Mouse (Mus musculus) liver, embryonic 15.5 days (tissue): Measurements from ENCODE around the gene Tango2. TPM values are rescaled to one million over a fixed set of nuclear protein-coding genes. Genes with fewer than 3 reads are reported as not detected.

ENCODE experiments used
- ATAC-seq: fragments of 200-750 bp; cut with Nextera tagmentation; 2 replicates; pipeline ENCODE4 v1.8.0; 2017; ENCODE audit warnings: moderate number of reproducible peaks, mild to moderate bottlenecking, moderate library complexity; ENCODE audit not compliant: insufficient read depth
- H3K27ac ChIP-seq: fragments of 300-500 bp; sonication (generic); replicated peaks from 2 replicates; pipeline ENCODE4 v1.5.1; 2015; ENCODE audit warnings: mild to moderate bottlenecking, inconsistent platforms
- H3K27me3 ChIP-seq: fragments of 300-500 bp; sonication (generic); 2 replicates; pipeline ENCODE4 v1.6.1; 2015; ENCODE audit warnings: mild to moderate bottlenecking, inconsistent platforms
- H3K36me3 ChIP-seq: fragments of 300-500 bp; sonication (generic); replicated peaks from 2 replicates; pipeline ENCODE4 v1.6.1; 2015; ENCODE audit warnings: moderate library complexity, mild to moderate bottlenecking, inconsistent platforms
- H3K4me1 ChIP-seq: fragments of 300-500 bp; sonication (generic); replicated peaks from 2 replicates; pipeline ENCODE4 v1.6.1; 2015; ENCODE audit warnings: inconsistent platforms
- H3K4me2 ChIP-seq: fragments of 300-500 bp; sonication (generic); 2 replicates; pipeline ENCODE4 v1.6.1; 2015; ENCODE audit warnings: moderate library complexity, mild to moderate bottlenecking, inconsistent platforms
- H3K4me3 ChIP-seq: fragments of 300-500 bp; sonication (generic); replicated peaks from 2 replicates; pipeline ENCODE4 v1.5.1; 2015; ENCODE audit warnings: mild to moderate bottlenecking, inconsistent platforms
- H3K9ac ChIP-seq: fragments of 300-500 bp; sonication (generic); 2 replicates; pipeline ENCODE4 v1.6.1; 2015; ENCODE audit warnings: moderate library complexity, mild to moderate bottlenecking, inconsistent platforms
- H3K9me3 ChIP-seq: fragments of 300-500 bp; sonication (generic); replicated peaks from 2 replicates; pipeline ENCODE4 v1.6.1; 2016; ENCODE audit warnings: inconsistent platforms
- WGBS: fragments of 180-500 bp; shearing (Covaris S2); methylation state at CpG from one replicate; pipeline ENCODE4 v1.1.7; 2015; ENCODE audit warnings: mixed read lengths; ENCODE audit not compliant: insufficient replicate concordance; 5-methylcytosine and 5-hydroxymethylcytosine counted together
- polyA plus RNA-seq: library from polyadenylated mRNA; unstranded; fragments of >200 nt; fragmentation: Nextera tagmentation; extraction: Ambion mirVana; gene quantifications from 2 replicates; pipeline ENCODE4 v1.2.1, GENCODE M21; 2015

Gene Tango2
- polyA plus RNA-seq, 1 experiment from 2014 or later: 56.5 TPM

DNA sequence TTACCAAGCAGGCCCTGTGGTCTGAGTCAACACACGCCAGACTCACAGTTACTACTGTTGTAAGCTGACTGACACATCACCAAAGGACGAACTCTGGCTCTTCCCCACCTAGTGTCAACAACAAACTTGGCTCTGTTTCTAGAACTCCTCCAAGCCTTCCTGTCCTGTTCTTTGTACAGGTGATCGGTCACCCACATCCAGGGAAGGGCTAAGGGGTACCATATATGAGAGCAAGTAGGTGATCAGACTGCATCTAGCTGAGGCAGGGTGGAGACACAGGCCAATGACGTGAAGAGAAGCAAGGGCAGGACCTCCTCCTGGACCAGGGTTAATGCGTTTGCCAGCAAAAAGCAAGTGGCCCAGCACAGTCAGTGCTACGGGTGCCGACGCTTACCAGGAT is 6.3 kb downstream of the Tango2 start:
- WGBS: 38% methylated on average over 8 of the region's 8 CpGs
- peaks cover 11% of the 10 kb centered on the region for H3K27me3 ChIP-seq
- peak; percentile 33 for ATAC-seq
- no peaks in the 10 kb centered on the region for H3K9me3 ChIP-seq
- H3K36me3 ChIP-seq: peaks cover 30% of the 10 kb centered on the region
- peak overlapping the region; percentile 83 for H3K4me2 ChIP-seq
- H3K4me1 ChIP-seq: peaks cover 58% of the 10 kb centered on the region
- H3K4me3 ChIP-seq: peak overlapping the region; percentile 77
- peak overlapping the region; percentile 83 for H3K27ac ChIP-seq
- peak overlapping the region; percentile 76 for H3K9ac ChIP-seq

GRCm38 (mm10) chr16:18339866-18340265 is 8.0 kb downstream of the Tango2 start:
- H3K4me2 ChIP-seq: no peak overlapping the region
- H3K4me3 ChIP-seq: no peak overlapping the region
- H3K9ac ChIP-seq: no peak overlapping the region
- H3K36me3 ChIP-seq: peaks cover 46% of the 10 kb centered on the region
- H3K27ac ChIP-seq: peak overlapping the region; percentile 42; the same call in 1 of the 2 replicates
- H3K4me1 ChIP-seq: peaks cover 53% of the 10 kb centered on the region
- no peak for ATAC-seq
- 81% methylated on average over 1 of the region's 1 CpGs for WGBS
- H3K9me3 ChIP-seq: no peaks in the 10 kb centered on the region
- H3K27me3 ChIP-seq: no peaks in the 10 kb centered on the region

DNA sequence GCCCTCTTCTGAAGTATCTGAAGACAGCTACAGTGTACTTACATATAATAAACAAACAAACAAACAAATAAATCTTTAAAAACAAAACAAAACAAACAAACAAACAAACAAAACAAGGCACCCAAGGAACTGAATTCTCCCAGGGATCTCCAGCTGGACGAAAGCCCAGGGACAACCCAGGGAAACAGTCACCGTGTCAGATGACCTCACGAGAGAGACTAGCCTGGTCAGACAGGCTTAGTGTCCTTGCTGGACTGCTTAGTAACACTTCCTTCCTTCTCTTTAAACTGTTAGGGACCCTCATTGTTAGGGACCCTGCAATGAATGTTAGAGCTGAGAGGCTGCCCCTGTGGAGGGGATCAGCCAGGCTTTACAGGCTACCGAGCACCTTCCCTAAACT is 10.6 kb downstream of the Tango2 start:
- H3K4me2 ChIP-seq: no peak overlapping the region
- no peak overlapping the region for H3K27ac ChIP-seq
- WGBS: 80% methylated on average over 4 of the region's 4 CpGs
- H3K4me1 ChIP-seq: peaks cover 31% of the 10 kb centered on the region
- no peak for ATAC-seq
- no peak overlapping the region for H3K4me3 ChIP-seq
- no peaks in the 10 kb centered on the region for H3K27me3 ChIP-seq
- H3K36me3 ChIP-seq: peaks cover 68% of the 10 kb centered on the region
- H3K9me3 ChIP-seq: no peaks in the 10 kb centered on the region
- H3K9ac ChIP-seq: no peak overlapping the region

DNA sequence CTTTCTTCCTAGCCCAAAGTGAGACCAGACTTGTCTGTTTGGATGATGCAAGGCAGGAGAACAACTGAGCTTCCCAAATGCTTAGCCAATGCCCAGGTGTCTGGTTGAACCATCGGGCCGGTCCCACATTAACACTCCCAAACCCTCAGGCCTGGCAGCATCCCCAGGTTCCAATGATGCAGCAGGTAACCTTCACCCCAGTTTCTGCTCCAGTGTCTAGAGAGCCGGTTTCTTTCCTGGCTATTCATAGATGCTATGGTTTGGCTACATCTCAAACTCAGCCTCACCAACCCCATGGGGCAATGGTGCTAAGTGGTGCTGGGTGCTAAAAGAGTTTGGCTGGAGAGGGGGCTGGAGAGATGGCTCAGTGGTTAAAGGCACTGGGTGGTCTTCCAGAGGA is 11.9 kb downstream of the Tango2 start:
- H3K4me2 ChIP-seq: no peak overlapping the region
- H3K27ac ChIP-seq: no peak overlapping the region
- peaks cover 79% of the 10 kb centered on the region for H3K36me3 ChIP-seq
- 93% methylated on average over 3 of the region's 3 CpGs for WGBS
- no peaks in the 10 kb centered on the region for H3K27me3 ChIP-seq
- no peak overlapping the region for H3K9ac ChIP-seq
- H3K9me3 ChIP-seq: no peaks in the 10 kb centered on the region
- peaks cover 19% of the 10 kb centered on the region for H3K4me1 ChIP-seq
- no peak overlapping the region for H3K4me3 ChIP-seq
- no peak for ATAC-seq

- H3K9me3 ChIP-seq: no peaks in the 10 kb centered on the region
- 72% methylated on average over 3 of the region's 3 CpGs for WGBS
- ATAC-seq: no peak
- H3K27me3 ChIP-seq: no peaks in the 10 kb centered on the region
- no peak overlapping the region for H3K4me2 ChIP-seq
- peaks cover 81% of the 10 kb centered on the region for H3K36me3 ChIP-seq
- no peak overlapping the region for H3K4me3 ChIP-seq
- H3K4me1 ChIP-seq: 0 out of 2 replicates have a peak, but pooled peaks cover 4% of the 10 kb centered on the region
- H3K9ac ChIP-seq: no peak overlapping the region
- no peak overlapping the region for H3K27ac ChIP-seq
Measured at GRCm38 (mm10) chr16:18333976-18334375, 13.9 kb downstream of the Tango2 start.

DNA sequence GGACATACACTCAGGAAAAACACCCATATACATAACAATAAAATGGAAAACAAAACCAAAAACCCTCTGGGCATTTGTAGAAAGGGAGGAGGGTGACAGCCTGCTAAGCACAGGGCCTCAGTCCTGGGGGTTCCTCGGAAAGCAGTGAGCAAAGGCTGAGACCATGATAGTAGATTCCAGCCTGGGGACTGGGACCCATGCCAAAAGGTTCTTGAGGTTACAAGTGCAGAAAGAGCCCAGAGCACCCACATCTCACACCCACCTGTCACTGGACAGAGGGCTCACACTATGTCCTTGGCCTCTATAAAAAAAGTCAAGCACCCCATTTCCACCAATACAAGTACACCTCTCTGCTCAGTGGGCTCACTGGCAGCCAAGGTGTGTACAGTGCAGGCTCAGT is 19.4 kb downstream of the Tango2 start:
- no peak for ATAC-seq
- no peaks in the 10 kb centered on the region for H3K9me3 ChIP-seq
- WGBS: 96% methylated on average over 1 of the region's 1 CpGs

GRCm38 (mm10) chr16:18327936-18328335 is 20.0 kb downstream of the Tango2 start:
- Histone ChIP-seq H3K27ac (no peak overlapping the region), H3K9ac (no peak overlapping the region), H3K4me2 (no peak overlapping the region), H3K27me3 (no peaks in the 10 kb centered on the region), H3K4me3 (no peak overlapping the region), H3K4me1 (no peaks in the 10 kb centered on the region), H3K9me3 (no peaks in the 10 kb centered on the region), H3K36me3 (peaks cover 61% of the 10 kb centered on the region)
- no peak for ATAC-seq
- WGBS: 87% methylated on average over 9 of the region's 9 CpGs

More for the DNA sequence above, 19.4 kb downstream of the Tango2 start:
- H3K27ac ChIP-seq: no peak overlapping the region
- no peak overlapping the region for H3K4me2 ChIP-seq
- peaks cover 61% of the 10 kb centered on the region for H3K36me3 ChIP-seq
- H3K27me3 ChIP-seq: no peaks in the 10 kb centered on the region
- no peaks in the 10 kb centered on the region for H3K4me1 ChIP-seq
- H3K4me3 ChIP-seq: no peak overlapping the region
- no peak overlapping the region for H3K9ac ChIP-seq

- WGBS: 68% methylated on average over 4 of the region's 4 CpGs
- no peak overlapping the region for H3K4me3 ChIP-seq
- no peak overlapping the region for H3K27ac ChIP-seq
- no peak overlapping the region for H3K4me2 ChIP-seq
- H3K4me1 ChIP-seq: no peaks in the 10 kb centered on the region
- no peak for ATAC-seq
- H3K27me3 ChIP-seq: no peaks in the 10 kb centered on the region
- no peak overlapping the region for H3K9ac ChIP-seq
- H3K9me3 ChIP-seq: no peaks in the 10 kb centered on the region
- peaks cover 64% of the 10 kb centered on the region for H3K36me3 ChIP-seq
Measured at GRCm38 (mm10) chr16:18325741-18326140, 22.2 kb downstream of the Tango2 start.

DNA sequence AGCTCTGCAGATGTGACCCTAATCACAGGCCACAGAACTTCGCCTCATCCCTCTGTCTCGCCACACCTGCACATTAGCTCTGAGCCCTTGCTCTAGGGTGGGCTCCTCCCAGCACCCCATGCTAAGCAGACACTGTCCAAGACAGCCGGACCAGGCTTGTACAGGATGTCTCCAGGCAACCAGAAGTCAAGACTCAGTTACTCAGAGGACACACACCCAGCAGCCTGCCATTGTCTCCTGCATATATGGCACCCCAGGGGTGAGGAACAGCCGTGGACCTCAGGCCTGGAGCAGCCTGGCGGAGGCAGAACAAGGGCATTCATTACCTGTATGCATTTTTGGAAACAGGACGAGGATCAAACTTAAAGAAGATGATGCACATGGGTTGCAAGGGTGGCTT is 23.9 kb downstream of the Tango2 start:
- Histone ChIP-seq H3K9me3 (no peaks in the 10 kb centered on the region), H3K36me3 (peaks cover 75% of the 10 kb centered on the region)
- ATAC-seq: no peak

DNA sequence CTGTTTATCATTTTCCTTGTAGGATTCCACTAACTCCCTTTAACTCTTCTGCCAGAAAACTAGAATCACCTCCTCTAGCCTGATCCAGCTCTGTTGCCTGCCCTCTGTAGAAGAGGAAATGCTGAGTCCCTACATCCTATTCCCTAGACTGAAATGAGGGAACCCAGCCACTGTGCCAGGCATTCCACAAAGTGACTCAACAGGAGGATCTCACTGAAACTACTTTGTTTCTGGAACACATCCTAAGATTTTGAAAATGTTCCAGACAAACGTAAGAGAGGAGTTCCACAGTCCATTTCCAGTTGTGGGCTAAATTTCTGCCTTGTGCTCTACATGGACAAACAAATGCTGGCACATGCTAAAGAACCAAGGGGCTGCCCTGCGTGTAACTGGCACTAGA is 24.4 kb downstream of the Tango2 start:
- H3K4me1 ChIP-seq: no peaks in the 10 kb centered on the region
- no peak for ATAC-seq
- H3K27me3 ChIP-seq: no peaks in the 10 kb centered on the region
- no peak overlapping the region for H3K27ac ChIP-seq
- whole genome bisulfite sequencing: 83% methylated on average over 2 of the region's 2 CpGs
- no peaks in the 10 kb centered on the region for H3K9me3 ChIP-seq
- H3K4me2 ChIP-seq: no peak overlapping the region
- no peak overlapping the region for H3K9ac ChIP-seq
- H3K4me3 ChIP-seq: no peak overlapping the region
- peaks cover 79% of the 10 kb centered on the region for H3K36me3 ChIP-seq

More for the DNA sequence above, 23.9 kb downstream of the Tango2 start:
- Histone ChIP-seq H3K4me2 (no peak overlapping the region), H3K9ac (no peak overlapping the region), H3K4me3 (no peak overlapping the region), H3K27ac (no peak overlapping the region), H3K27me3 (no peaks in the 10 kb centered on the region), H3K4me1 (no peaks in the 10 kb centered on the region)
- 75% methylated on average over 6 of the region's 6 CpGs for WGBS

DNA sequence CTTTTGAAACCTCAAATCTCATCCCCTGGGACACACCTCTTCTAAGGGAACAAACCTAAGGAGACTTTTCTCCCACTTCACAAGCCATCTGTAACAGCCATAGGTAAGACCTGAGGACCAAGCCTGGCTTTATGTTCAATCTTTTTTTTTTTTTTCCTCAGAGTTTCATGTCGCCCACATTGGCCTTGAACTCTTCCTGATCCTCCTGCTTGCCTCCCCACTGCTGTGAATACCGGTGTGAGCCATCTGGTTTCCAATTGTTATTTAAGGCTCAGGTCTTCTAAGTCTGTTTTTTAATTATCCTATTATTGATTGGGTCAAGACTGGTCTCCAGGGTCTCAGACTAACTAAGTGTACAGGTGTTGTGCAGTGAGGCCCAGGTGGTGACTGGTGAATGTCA is 26.5 kb downstream of the Tango2 start:
- H3K4me3 ChIP-seq: no peak overlapping the region
- peaks cover 88% of the 10 kb centered on the region for H3K36me3 ChIP-seq
- WGBS: 78% methylated on average over 2 of the region's 2 CpGs
- ATAC-seq: no peak
- no peaks in the 10 kb centered on the region for H3K27me3 ChIP-seq
- H3K9me3 ChIP-seq: no peaks in the 10 kb centered on the region
- H3K27ac ChIP-seq: no peak overlapping the region
- no peaks in the 10 kb centered on the region for H3K4me1 ChIP-seq
- H3K4me2 ChIP-seq: no peak overlapping the region
- H3K9ac ChIP-seq: no peak overlapping the region

- no peaks in the 10 kb centered on the region for H3K9me3 ChIP-seq
- ATAC-seq: no peak
- no peaks in the 10 kb centered on the region for H3K27me3 ChIP-seq
- peaks cover 83% of the 10 kb centered on the region for H3K36me3 ChIP-seq
- no peak overlapping the region for H3K4me2 ChIP-seq
- no peak overlapping the region for H3K9ac ChIP-seq
- no peak overlapping the region for H3K4me3 ChIP-seq
- WGBS: 66% methylated on average over 3 of the region's 3 CpGs
- no peaks in the 10 kb centered on the region for H3K4me1 ChIP-seq
- H3K27ac ChIP-seq: no peak overlapping the region
Measured at GRCm38 (mm10) chr16:18318992-18319391, 28.9 kb downstream of the Tango2 start.
